Mouse (Mus musculus) right cerebral cortex, adult 18-20 months (tissue): ENCODE results near the gene a.

Experiments
- DNase-seq: peaks from one replicate; pipeline ENCODE4 v3.0.0; 2022; ENCODE audit warnings: mixed read lengths

Gene a

DNA sequence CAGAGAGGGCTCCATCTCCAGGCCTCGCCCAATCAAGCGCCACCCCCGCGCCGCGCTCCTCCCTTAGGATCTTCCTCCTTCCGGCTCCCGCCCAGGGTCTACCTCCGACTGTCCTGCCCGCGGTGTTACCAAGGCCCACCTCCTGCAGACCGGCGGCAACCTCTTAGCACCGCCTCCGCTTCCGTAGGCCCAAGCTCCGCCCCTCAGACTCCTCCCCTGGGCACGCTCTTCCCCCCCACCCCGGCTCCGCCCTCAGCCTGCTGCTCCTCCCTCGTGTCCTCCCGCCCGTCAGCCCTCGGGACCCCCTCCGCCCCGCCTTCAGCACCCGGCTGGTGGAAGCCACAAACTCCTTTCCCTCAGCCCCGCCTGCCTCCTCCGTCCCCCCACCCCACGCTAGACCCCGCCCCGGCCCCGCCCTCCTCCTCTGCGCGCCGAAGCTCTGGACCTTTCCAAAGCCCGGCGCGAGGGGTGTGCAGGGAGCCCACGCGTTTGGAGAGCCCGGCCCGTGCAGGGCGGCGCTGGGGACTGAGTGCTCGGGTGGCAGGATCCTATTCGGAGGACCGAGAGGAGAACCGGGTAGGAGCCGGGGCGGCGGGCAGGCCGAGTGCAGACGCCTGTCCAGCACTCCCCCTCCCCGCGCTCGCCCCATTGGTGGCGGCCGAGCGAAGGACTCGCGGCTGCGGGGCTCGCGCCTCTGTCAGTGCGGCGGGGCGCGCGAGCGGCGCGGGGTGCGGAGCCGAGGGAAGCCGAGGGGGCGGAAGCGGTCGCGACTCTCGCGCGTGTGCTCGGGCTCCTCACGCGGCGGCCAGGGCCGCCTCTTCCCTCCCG is at the start of gene a, which contains the start of gene Raly:
Gene a, plus strand, starts transcription at position 747 of the 828 bp plus-strand sequence.
Gene Raly, plus strand, starts transcription at position 441 of the 828 bp plus-strand sequence.
- DNase-seq = peak; percentile 97

DNA sequence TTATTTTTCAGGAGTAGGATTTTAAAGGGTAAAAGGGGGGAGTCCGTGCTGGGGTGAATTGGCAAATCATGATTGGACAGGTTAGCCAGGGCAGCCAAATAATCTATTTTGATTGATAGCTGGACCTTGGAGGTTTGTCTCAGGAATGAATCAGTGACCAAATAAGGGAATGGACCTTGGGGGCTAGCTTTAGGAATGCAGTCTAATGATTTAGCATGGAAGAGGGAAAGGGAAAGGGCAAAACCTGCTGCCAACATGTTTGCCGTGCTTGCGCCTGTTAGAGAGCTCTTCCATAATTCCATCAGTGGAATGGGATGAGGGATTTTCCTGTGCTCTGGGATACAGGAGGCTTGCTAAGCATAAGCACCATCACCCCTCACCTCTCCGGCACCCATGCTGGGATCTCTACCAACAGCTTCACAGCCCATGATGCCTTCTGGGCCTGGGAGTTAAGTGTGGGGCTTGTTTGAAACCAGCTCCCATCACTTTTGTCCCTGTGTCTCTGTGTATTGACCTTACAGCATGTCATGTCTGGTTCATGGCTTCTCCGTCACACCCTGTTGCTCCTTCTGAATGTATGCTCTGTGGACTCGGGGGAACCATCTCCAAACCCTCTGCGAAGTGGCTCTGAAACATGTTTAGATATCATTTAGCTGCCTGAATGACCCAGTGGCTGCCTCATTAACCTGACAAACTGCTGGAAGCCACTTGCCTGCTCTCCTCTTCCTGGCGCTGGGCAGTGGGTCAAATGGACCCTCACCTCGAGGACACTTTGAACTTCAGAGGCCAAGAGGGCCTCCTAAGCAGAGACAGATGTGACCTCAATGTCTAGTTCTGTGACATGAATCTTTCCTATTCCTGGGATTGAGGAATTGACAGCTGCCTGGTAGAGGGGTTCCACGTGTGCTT is 48.0 kb upstream of the a start:
- DNase-seq = no peak

DNA sequence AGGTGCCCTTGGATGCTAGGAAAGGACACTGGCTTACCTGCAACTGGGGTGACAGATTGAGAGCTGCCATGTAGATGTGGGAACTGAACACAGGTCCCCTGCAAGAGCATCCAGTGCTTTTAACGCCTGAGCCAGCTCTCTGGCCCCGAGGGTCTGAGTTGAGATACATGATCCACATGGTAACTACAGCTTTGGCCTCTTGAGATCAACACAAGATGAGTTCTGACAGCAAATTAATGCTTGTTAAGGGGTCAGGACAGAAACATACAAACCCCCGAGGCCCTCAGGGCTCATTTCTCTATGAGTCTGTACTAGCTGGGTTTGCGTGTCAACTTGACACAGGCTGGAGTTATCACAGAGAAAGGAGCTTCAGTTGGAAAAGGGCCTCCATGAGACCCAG is 47.3 kb upstream of the a start:
- DNase-seq = no peak

DNA sequence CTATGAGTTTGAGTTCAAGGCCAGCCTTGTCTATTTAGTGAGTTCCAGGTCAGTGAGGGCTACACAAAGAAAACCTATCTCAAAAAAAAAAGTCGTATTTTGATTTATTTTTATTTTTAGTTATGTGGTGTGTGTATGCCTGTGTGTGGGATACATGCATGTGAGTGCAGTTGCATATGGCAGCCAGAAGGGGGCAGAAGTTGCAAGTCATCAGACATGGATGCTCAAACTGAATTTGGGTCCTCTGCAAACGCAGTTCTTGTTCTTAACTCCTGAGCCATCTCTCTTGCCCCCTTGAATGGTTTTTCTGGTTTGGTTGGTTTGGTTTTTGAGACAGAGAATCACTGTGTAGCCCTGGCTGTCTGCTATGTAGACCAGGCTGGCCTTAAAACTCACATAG is 42.8 kb upstream of the a start:
- no peak for DNase-seq

DNA sequence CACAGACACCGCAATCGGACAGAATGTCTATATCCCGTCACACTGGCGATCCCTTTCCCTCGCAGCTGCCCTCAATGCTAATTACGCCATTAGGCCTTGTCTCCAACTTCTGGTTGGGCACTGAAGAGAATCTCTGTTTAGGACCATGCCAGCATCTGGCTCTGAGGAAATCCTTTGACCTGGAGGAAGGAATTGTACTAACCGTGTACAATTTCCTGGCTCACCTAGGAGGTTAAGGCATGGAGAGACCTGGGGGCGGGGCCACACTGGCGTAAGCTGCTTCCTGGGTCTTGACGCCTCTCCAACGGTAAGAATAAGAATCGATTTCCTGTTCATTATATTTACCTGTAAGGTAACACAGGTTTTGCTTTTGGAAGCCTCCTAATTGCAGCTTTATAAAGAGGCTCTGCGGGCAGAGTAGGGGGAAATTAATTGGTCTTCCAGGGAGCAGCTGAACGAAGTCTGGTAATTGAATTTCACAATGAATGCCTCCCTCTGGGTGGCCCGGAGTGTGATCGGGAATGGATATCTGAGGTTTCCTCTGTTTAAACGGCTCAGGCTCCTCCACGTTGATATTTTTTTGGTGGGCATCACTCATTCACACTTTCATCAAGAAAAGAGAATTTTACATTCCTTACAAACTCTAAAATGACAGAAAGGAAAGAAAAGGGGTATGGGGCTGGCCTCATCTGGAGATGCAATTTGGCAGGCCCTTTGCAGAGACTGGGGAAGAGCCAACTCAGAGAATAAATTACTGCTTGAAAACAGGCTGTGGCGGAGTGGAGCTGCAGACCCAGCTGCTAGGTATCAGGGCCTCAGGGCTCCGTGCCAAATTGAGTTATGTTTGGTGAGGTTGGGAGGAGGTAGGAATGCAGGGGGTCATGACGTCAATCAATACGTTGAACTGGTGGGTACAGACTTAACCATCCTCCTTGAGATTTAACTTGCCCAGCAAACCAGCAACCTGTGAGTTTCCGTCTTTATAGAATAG is 41.9 kb upstream of the a start:
- no peak for DNase-seq

DNA sequence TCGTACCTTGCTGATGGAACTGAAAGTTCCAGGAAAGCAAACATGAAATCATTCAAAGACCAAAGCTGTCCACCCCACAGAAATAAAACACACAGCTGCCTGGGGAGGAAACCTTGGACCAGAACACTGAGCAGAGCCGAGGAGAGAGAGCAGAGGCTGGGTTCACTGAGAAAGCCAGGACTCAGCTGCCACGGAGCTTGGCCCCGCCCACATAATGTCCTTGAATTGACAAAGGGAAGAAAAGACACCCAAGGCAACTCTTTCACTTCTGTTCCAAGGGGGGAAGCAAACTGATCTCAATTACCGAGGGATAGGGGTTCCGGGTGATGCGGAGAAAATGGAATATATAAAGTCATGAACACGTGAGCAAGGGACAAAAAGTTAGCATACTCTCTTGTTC is 39.3 kb upstream of the a start:
- no peak for DNase-seq

DNA sequence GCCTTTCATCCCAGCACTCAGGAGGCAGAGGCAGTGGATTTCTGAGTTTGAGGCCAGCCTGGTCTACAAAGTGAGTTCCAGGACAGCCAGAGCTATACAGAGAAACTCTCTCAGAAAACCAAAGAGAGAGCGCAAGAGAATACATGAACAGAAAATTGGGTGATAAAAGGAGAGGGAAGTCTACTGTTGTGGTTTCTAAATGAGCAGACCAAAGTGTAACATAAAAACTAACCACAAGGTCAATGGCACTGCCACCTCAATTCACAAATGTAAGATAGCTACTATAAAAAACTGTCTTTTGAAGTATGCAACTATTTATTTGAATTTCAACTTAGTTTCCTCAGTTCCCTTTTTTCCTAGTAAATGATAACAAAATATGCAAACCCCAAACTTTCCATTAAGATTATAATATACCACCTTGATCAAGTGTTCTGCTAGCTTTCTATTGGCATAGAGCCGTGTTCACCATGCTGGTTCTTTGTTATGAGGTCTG is 37.1 kb upstream of the a start:
- DNase-seq = no peak

DNA sequence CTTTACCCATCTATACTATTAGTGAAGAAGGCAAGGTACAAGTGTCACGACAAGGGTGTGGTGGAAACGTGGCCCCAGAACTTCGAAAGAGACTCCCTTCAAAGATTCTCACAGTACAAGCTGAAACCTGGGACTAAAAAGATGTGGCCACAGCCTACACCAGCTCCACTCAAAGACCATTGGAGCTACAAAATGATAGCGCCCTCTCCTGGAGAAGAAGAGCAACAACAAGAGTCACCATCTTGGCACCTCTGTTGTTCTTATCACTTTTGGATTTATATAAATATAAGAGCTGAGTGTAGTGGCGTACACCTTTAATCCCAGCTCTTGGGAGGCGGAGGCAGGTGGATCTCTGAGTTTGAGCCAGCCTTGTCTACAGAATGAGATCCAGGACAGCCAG is 35.4 kb upstream of the a start:
- no peak for DNase-seq

DNA sequence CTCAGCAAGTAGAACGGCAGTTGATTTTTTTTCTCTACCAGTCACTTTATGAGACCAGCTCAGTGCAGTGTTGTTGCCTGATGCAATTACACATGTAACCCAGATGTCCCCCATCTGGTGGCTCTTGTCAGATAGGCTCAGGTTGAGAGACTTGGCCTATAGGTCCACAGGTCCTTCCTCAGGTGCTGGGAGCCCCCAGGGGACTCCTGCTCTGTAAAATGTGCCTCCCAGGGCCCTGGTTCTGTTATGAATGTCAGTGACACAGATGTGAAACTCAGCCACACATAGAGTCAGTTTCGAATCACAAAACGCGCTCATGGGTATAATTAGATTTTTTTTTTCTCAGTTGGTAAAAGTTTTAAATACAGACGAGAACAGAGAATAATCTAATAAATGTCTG is 33.5 kb upstream of the a start:
- DNase-seq = no peak

DNA sequence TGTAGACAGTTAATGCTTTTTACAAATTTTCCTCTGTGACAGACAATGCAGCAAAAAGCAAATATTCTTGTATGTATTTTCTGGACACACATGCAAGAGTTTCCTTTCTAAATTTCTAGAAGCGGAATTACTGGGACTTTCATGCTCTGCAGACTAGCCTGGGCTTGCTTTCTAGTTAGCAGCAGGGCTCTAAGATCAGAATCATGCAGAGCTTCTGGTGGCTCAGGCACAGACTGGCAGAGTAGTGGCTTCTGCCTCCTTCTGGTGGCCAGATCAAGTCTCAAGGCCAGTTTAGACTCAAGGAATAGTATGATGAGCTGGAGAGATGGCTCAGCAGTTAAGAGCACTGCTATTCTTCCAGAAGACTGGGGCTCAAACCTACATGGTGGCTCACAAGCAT is 32.7 kb upstream of the a start:
- DNase-seq = no peak

DNA sequence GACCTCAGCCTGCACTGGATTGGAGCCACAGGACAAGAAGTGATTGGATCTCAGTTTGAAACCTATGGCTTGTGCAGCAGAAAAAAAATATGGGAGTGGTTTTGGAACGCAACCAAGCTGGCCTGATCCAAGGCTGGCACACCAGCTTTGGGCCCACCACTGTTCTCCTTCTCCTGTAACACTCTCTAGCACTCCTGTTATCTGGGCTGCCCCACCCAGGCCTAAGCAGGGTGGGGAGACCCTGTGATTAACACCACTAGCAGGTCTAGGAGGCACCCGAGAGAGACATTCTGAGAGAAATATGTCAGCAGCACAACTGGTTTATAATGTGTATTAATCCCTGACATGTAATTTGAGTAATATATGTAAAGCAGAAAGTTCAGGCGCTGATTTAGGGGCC is 28.0 kb upstream of the a start:
- DNase-seq = no peak

DNA sequence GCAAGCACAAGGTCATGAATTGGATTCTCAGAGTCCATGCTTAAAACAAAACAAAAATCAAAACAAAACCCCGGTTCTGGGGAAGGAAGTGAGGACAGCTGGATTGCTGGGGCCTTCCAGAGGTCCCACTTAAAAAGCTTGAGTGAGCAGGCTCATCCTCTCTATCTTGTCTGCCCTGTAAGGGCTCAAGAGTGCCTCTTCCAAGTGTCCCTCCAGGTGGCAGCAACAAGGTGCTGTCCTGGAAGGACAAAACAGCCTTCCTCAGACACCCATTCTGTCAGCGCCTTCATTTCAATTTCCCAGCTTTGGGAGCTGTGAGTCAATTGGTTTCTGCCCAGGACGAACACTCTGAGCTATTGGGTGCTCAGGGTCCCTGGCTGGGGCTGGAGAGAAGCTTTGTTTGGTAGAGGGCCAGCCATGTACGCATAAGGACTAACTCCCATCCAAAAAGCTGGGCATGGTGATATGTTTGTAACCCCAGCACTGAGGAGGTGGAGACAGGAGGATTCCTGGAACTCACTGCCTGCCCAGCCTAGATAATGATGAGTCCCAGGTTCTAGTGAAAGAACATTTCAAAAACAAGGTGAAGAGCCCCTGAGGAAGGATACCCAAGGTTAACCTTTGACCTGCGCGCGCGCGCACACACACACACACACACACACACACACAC is 26.2 kb upstream of the a start:
- DNase-seq = no peak

DNA sequence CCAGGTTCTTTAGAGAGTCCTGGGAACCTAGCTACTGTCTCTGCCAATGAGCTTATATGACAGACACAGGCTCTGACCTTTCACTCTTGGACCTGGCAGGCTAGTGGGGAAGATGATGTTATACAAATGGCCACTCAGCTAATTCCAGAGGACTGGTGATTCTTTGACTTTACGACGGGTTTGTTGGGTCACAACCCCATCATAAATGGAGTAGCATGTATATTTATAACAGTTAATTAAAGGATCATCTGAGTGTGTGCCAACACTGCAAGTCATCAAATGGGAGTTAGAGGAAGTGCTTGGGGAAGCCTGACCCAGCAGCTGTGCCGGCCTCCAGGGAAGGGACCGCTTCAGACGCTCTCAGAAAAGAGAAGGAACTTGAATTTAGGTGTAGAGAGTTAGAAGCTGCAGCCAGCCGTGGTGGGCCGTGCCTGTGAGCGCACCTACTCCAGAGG is 25.6 kb upstream of the a start:
- no peak for DNase-seq

DNA sequence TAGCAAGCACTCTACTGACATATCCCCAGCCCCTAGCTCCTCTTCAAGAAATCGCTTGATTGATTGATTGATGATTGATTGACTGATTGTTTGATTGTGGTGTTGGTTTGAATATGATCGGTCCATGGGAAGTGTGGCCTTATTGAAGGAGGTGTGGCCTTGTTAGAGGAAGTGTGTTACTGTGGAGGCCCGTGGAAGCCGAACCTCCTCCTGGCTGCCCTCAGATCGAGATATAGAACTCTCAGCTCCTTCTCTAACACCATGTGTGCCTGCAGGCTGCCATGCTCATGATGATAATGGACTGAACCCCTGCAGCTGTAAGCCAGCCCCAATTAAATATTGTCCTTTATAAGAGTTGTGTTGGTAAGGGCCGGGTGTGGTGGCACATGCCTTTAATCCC is 24.2 kb upstream of the a start:
- DNase-seq = no peak

DNA sequence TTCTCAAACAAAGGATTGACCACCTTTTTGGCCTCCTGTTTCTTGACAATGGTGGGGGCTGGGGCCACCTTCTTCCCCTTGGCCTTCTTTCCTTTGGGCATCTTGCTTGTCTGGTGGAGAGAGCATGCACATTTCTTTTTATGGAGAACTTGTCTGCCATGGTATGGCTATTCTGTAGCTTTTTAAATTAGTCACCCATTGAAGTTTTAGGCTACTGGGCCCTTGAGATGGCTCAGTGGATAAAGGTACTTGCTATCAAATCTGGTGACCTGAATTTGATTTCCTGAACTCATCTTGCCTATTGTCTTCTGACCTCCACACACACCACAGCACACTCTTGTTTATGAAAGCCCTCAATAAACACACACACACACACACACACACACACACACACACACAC is 21.3 kb upstream of the a start, which contains the start of gene Gm14214:
Gene Gm14214, minus strand, starts transcription at position 101 of the 400 bp plus-strand sequence.
- DNase-seq = no peak

DNA sequence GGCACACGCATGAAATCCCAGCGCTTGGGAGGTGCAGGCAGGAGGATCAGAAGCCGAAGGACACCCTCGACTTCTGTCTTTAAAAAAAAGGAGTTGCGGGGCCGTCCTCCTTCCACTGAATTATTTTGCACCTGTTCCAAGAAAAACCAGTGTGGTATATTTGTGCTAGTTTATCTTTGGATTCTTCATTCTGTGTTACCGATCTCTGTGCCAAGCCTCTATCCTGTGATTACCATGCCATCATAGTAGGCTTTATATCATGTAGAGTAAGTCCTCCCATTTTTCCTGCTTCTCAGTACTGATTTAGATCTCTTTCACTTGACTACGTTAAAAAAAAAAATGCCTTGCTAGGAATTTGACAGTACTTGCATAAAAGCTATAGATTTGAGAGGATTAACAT is 19.6 kb upstream of the a start:
- no peak for DNase-seq

DNA sequence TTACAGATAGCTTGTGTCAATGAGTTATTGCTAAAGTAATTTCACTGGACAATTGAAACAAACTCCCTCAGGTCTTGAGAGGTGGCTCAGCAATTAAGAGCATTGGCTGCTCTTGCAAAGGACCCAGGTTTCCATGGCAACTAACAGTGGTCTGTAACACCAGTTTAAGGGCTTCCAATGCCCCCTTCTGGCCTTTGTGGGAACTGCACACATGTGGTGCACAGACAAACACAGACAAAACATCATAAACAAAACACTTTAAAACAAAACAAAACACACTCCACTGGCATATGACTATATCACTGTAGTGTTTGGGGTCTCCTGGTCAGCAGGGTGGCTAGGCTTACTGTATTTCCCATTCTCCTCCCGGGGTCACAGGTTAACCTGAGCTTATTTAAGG is 17.2 kb upstream of the a start:
- no peak for DNase-seq

DNA sequence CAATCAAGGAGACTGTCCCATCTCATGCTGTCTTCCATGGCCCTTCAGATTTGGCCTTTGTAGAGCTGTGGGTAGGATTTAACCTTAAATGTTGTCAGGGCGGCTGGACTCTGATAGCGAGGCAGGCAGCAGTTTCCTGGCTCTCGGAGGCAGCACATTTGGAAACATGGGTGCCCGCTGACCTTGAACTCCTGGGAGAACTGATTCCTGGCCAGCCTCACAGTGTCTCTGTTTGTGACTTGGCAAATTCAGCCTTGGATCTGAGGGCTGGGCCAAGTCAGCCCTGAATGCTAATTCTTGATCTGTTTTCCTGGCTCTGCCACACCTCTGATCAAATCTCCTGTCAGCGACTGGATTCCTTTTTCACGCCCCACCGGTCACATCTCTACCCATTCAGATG is 14.7 kb upstream of the a start:
- no peak for DNase-seq

DNA sequence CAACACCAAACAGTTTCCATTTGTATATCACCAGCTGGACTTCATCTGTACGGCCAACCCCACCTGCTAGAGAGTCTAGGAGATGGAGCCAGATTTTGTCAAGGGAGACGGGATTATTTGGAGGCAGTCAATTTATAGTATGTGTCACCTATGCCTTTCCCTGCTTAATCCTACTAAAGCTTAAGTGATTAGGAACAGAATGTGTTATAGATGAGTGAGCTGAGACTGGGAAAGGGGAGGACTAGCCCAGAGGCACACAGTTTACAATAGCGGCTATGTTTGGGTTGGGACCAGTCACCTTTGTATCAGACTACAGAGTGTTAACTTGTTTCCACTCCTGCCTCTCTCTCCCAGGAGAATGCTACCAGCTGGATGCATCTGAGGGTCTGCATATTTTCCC is 11.6 kb upstream of the a start:
- DNase-seq = no peak

DNA sequence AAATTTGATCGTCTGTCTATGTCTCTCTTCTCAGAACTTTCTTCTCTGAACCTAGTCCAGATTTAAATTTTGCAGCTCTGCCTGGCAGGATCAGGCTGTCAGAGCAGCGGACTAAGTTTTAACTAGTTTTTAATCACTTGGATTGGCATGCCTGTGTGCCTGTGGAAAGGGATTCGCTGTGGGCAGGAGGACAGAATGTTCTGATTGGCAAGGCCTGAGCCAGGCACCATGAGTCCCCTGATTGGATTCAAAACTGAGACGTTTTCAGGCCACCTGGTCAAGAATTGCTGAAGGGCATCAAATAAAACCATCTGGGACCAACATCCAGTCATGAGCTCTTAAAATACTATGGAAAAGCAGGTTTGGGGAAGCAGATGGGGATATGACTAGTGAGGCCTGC is 8.8 kb upstream of the a start:
- DNase-seq = no peak

DNA sequence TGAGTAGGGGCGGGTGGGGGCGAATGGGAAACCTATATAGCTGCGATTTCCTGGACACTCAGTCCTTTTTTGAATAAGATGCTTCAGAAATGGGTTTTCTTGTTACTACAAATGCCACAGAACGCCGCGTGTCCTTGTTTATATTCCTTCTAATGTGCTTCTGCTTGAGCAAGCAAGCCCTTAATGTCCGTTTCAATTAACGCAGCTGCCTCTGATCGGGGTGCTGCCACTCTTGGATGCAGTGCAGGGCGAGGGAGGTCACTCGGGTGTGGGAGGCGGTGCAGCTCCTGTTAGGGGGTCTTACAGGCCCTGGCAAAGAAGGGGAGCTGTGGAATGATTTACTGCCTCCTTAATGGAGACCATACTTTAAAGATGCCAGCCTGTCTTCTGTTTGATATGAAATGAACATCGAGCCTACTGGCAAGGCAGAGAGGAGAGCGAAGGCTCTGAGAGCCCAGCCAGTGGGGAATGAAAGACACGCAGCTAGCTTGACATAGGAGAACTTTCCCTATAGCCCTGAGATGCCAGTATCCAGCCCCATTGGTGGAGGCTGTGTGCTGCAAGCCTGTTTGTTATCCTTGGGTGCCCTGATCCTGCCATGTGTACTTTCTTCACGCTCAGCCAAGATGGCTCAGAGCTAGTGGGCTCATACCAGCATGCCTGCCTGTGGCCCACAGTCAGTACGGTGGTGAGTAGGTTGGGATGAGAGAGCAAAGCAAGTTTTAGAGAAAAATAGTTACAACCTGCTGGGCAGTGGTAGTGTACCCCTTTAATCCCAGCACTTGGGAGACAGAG is 8.1 kb upstream of the a start:
- DNase-seq = no peak
